Mouse (Mus musculus) stomach, postnatal 0 days (tissue): Measurements from ENCODE around the gene Safb. TPM values are rescaled to one million over a fixed set of nuclear protein-coding genes. Genes with fewer than 3 reads are reported as not detected.

Experiments
- ATAC-seq: fragments of 200-750 bp; cut with Nextera tagmentation; 2 replicates; pipeline ENCODE4 v1.8.0; 2017; ENCODE audit not compliant: low FRiP score, low TSS enrichment
- DNase-seq: peaks from one replicate; pipeline ENCODE4 v3.0.0-alpha.2; 2016; ENCODE audit warnings: low spot score
- H3K27ac ChIP-seq: fragments of 300-500 bp; sonication (generic); replicated peaks from 2 replicates; pipeline ENCODE4 v1.5.1; 2014; ENCODE audit warnings: mild to moderate bottlenecking, control low read depth
- H3K27me3 ChIP-seq: fragments of 300-500 bp; sonication (generic); 2 replicates; pipeline ENCODE4 v1.6.1; 2014; ENCODE audit warnings: low read length; ENCODE audit not compliant: control insufficient read depth, insufficient read depth
- H3K36me3 ChIP-seq: fragments of 300-500 bp; sonication (generic); 2 replicates; pipeline ENCODE4 v1.6.1; 2014; ENCODE audit warnings: low read length, mixed read lengths; ENCODE audit not compliant: control insufficient read depth, insufficient read depth
- H3K4me1 ChIP-seq: fragments of 300-500 bp; sonication (generic); replicated peaks from 2 replicates; pipeline ENCODE4 v1.6.1; 2014; ENCODE audit warnings: antibody characterized with exemption; ENCODE audit not compliant: control insufficient read depth, insufficient read depth
- H3K4me2 ChIP-seq: fragments of 300-500 bp; sonication (generic); replicated peaks from 2 replicates; pipeline ENCODE4 v1.6.1; 2014; ENCODE audit warnings: low read depth, mild to moderate bottlenecking, control low read depth, moderate library complexity
- H3K4me3 ChIP-seq: fragments of 300-500 bp; sonication (generic); 2 replicates; pipeline ENCODE4 v1.5.1; 2014; ENCODE audit warnings: low read depth, low read length, control low read depth
- H3K9ac ChIP-seq: fragments of 300-500 bp; sonication (generic); 2 replicates; pipeline ENCODE4 v1.6.1; 2014; ENCODE audit warnings: mild to moderate bottlenecking, low read length, control low read depth, mixed read lengths
- H3K9me3 ChIP-seq: fragments of 300-500 bp; sonication (generic); 2 replicates; pipeline ENCODE4 v1.6.1; 2016; ENCODE audit warnings: low read length; ENCODE audit not compliant: control insufficient read depth
- CTCF ChIP-seq: IDR thresholded peaks from 2 replicates; pipeline ENCODE4 v1.5.1; 2016; ENCODE audit warnings: antibody characterized with exemption, low read depth, mild to moderate bottlenecking, moderate library complexity
- EP300 ChIP-seq: optimal IDR thresholded peaks from 2 replicates; pipeline ENCODE3; 2016; ENCODE audit warnings: antibody characterized with exemption
- WGBS: fragments of 180-500 bp; shearing (Covaris S2); extraction: QIAGEN DNeasy Blood & Tissue Kit; methylation state at CpG from one replicate; pipeline ENCODE4 v1.1.7; 2014; 5-methylcytosine and 5-hydroxymethylcytosine counted together
- polyA plus RNA-seq: library from polyadenylated mRNA; unstranded; fragments of >200 nt; fragmentation: Nextera tagmentation; extraction: Ambion mirVana; gene quantifications from 2 replicates; pipeline ENCODE4 v1.2.1, GENCODE M21; 2015

Gene Safb
- polyA plus RNA-seq, 1 experiment from 2014 or later, result 34.7 TPM

DNA sequence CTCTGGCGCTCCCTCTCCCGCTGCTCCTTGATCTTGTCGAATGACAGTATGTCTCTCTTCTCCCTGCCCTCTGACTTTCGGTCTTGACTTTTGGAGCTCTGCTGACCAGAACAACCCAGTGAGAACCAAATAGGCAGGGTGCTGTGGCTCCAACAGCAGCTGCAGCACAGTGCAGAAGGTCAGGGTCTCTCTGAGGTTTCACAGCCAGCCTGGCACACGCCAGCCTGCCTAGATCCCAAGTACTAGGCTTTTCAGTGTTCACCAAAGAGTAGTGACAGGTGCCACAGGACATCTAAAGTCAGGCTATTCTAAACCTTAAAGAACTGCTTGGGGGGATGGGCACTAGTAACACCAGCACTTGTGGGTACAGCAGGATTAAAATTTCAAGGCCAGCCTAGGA is 17.7 kb upstream of the Safb start:
- Histone ChIP-seq H3K27me3 (no peaks in the 10 kb centered on the region), H3K4me3 (no peak overlapping the region), H3K4me1 (no peaks in the 10 kb centered on the region), H3K27ac (no peak overlapping the region), H3K4me2 (no peak overlapping the region), H3K9ac (no peak overlapping the region), H3K9me3 (no peaks in the 10 kb centered on the region), H3K36me3 (peaks cover 76% of the 10 kb centered on the region)
- ATAC-seq (no peak), DNase-seq (no peak)
- WGBS, result 92% methylated on average over 5 of the region's 5 CpGs
- no peak for TF ChIP-seq CTCF

DNA sequence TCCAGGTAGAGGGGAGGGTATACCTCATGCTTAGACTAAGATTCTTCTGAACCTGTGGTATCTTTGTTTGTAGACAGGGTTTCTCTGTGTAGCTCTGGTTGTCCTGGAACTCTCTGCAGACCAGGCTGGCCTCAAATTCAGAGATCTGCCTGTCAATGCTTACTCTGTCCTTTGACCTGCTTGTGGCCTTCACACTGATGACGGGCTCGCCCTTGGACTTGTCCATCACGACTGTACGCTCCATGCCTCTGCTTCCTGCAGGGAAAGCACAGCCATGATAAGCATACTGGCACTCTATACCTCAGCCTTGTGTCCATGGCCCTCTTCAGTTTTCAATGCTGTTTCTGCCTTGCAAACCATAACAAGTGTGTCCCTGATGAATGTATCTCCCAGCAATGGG is 17.3 kb upstream of the Safb start:
- no peak overlapping the region for H3K27ac ChIP-seq
- H3K36me3 ChIP-seq, result peaks cover 72% of the 10 kb centered on the region
- H3K9ac ChIP-seq, result no peak overlapping the region
- ATAC-seq, result no peak
- H3K27me3 ChIP-seq, result no peaks in the 10 kb centered on the region
- H3K9me3 ChIP-seq, result no peaks in the 10 kb centered on the region
- H3K4me2 ChIP-seq, result no peak overlapping the region
- WGBS, result 96% methylated on average over 4 of the region's 4 CpGs
- H3K4me3 ChIP-seq, result no peak overlapping the region
- DNase-seq, result no peak
- no peaks in the 10 kb centered on the region for H3K4me1 ChIP-seq
- TF ChIP-seq EP300 (no peak), CTCF (no peak)

DNA sequence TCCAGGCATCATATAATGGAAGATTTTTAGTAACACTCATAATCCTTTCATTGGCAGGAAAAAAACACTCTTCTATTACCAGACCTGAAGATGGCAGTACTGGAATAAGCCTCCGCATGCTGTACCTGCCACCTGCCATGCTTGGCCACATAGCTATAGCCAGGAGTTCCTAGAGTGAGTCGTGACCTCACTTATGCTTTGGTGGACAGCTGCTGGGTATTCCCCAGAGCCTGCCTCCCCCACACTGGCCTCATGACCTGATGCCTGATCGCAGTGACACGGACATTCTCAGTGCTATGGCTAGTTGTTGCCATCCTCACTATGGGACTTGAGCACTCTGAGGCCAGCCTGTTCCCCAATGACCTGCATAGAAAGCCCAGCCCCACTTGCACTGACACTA is 14.3 kb upstream of the Safb start:
- Histone ChIP-seq H3K36me3 (peaks cover 60% of the 10 kb centered on the region), H3K9me3 (no peaks in the 10 kb centered on the region), H3K27ac (no peak overlapping the region), H3K4me3 (no peak overlapping the region), H3K9ac (no peak overlapping the region), H3K4me1 (no peaks in the 10 kb centered on the region), H3K27me3 (no peaks in the 10 kb centered on the region), H3K4me2 (no peak overlapping the region)
- WGBS, result 89% methylated on average over 4 of the region's 4 CpGs
- ATAC-seq (no peak), DNase-seq (no peak)
- TF ChIP-seq CTCF (no peak), EP300 (no peak)

DNA sequence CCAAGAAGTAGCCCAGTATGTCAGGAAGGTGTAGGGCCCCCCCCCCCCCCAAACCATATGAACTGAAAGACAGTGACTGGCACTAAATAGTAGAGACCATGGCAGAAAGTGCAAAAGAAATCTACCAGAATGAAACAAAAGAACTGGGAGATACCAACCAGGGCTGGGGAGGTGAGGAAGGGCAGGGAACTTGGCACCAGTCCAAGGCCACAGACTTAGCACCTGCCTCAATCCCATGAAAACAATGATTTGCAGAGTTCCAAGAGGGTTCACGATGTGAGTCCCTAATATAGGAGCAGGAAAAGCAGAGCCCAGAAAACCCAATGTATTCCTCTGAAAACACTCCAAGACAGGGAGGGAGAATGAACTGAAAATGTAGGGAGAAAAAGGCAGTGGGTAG is 12.5 kb upstream of the Safb start:
- Histone ChIP-seq H3K27me3 (no peaks in the 10 kb centered on the region), H3K4me1 (no peaks in the 10 kb centered on the region), H3K4me2 (no peak overlapping the region), H3K4me3 (no peak overlapping the region), H3K9me3 (no peaks in the 10 kb centered on the region), H3K27ac (no peak overlapping the region), H3K36me3 (peaks cover 54% of the 10 kb centered on the region), H3K9ac (no peak overlapping the region)
- 33% methylated on average over 1 of the region's 1 CpGs for WGBS
- ATAC-seq (no peak), DNase-seq (peak; percentile 35)
- TF ChIP-seq EP300 (no peak), CTCF (no peak)

DNA sequence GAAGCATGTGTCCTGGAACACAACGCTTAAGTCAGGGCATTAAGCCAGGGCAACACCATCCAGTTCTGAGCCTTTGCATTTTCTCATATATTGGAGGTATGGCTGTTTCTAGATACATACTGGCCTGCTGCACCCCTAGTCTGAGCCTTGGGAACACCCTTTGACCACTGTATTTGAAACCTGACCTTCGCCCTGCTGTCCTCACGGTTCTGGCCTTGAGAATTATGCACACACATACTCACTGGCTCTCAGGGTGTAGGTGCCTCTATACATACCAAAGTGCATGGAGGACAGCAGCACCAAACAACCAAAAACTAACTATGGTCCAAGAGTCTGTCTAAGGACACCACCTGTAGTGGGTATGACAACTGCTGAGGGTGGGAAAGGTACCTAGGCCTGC is 11.7 kb upstream of the Safb start:
- Histone ChIP-seq H3K9me3 (no peaks in the 10 kb centered on the region), H3K9ac (no peak overlapping the region), H3K4me2 (no peak overlapping the region), H3K27me3 (no peaks in the 10 kb centered on the region), H3K27ac (no peak overlapping the region), H3K4me3 (no peak overlapping the region), H3K36me3 (peaks cover 53% of the 10 kb centered on the region), H3K4me1 (no peaks in the 10 kb centered on the region)
- ATAC-seq (no peak), DNase-seq (no peak)
- WGBS, result 93% methylated on average over 3 of the region's 3 CpGs
- TF ChIP-seq CTCF (no peak), EP300 (no peak)

DNA sequence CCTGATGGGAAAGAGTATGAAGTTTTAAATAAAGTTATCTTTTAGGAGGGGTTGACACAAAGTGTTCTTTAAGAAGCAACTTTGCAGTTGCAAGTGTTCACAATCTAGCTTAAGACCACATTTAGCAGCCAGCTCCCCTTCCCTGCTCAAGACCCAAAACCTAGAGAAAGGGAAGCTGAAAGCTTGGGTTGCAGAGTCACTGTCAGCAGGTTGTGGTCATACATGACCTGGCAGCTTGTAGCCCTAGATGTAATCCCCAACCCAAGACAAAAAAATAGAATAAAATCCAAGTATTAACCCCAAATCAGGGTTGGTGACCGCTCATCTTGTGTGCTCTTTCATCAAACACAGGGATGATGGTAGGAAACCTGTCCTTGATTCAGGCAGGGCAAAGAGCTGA is 1.6 kb upstream of the Safb start:
- no peaks in the 10 kb centered on the region for H3K27me3 ChIP-seq
- H3K4me2 ChIP-seq, result peak overlapping the region; percentile 86
- TF ChIP-seq CTCF (no peak), EP300 (no peak)
- WGBS, result 57% methylated on average over 1 of the region's 1 CpGs
- H3K4me3 ChIP-seq, result peak overlapping the region; percentile 89
- H3K9ac ChIP-seq, result peak overlapping the region; percentile 97
- 0 out of 2 replicates have a peak overlapping the region, but pooled peaks have one; percentile 98 for H3K27ac ChIP-seq
- DNase-seq (no peak), ATAC-seq (no peak)
- no peaks in the 10 kb centered on the region for H3K9me3 ChIP-seq
- H3K4me1 ChIP-seq, result peaks cover 14% of the 10 kb centered on the region; the same call in 1 of the 2 replicates
- H3K36me3 ChIP-seq, result peaks cover 16% of the 10 kb centered on the region
